Mouse (Mus musculus) stomach, postnatal 0 days (tissue): Measurements from ENCODE around the gene Olfr545. TPM values are rescaled to one million over a fixed set of nuclear protein-coding genes. Genes with fewer than 3 reads are reported as not detected.
"Not testable (repeated sequence)": the region's sequence is repeated elsewhere in the genome, so short reads cannot be mapped to it uniquely, and the experiment has no call there.

ENCODE experiments used
- ATAC-seq: fragments of 200-750 bp; cut with Nextera tagmentation; 2 replicates; pipeline ENCODE4 v1.8.0; 2017; ENCODE audit not compliant: low FRiP score, low TSS enrichment
- DNase-seq: peaks from one replicate; pipeline ENCODE4 v3.0.0-alpha.2; 2016; ENCODE audit warnings: low spot score
- H3K27ac ChIP-seq: fragments of 300-500 bp; sonication (generic); replicated peaks from 2 replicates; pipeline ENCODE4 v1.5.1; 2014; ENCODE audit warnings: mild to moderate bottlenecking, control low read depth
- H3K27me3 ChIP-seq: fragments of 300-500 bp; sonication (generic); 2 replicates; pipeline ENCODE4 v1.6.1; 2014; ENCODE audit warnings: low read length; ENCODE audit not compliant: control insufficient read depth, insufficient read depth
- H3K36me3 ChIP-seq: fragments of 300-500 bp; sonication (generic); 2 replicates; pipeline ENCODE4 v1.6.1; 2014; ENCODE audit warnings: low read length, mixed read lengths; ENCODE audit not compliant: control insufficient read depth, insufficient read depth
- H3K4me1 ChIP-seq: fragments of 300-500 bp; sonication (generic); replicated peaks from 2 replicates; pipeline ENCODE4 v1.6.1; 2014; ENCODE audit warnings: antibody characterized with exemption; ENCODE audit not compliant: control insufficient read depth, insufficient read depth
- H3K4me2 ChIP-seq: fragments of 300-500 bp; sonication (generic); replicated peaks from 2 replicates; pipeline ENCODE4 v1.6.1; 2014; ENCODE audit warnings: low read depth, mild to moderate bottlenecking, control low read depth, moderate library complexity
- H3K4me3 ChIP-seq: fragments of 300-500 bp; sonication (generic); 2 replicates; pipeline ENCODE4 v1.5.1; 2014; ENCODE audit warnings: low read depth, low read length, control low read depth
- H3K9ac ChIP-seq: fragments of 300-500 bp; sonication (generic); 2 replicates; pipeline ENCODE4 v1.6.1; 2014; ENCODE audit warnings: mild to moderate bottlenecking, low read length, control low read depth, mixed read lengths
- H3K9me3 ChIP-seq: fragments of 300-500 bp; sonication (generic); 2 replicates; pipeline ENCODE4 v1.6.1; 2016; ENCODE audit warnings: low read length; ENCODE audit not compliant: control insufficient read depth
- CTCF ChIP-seq: IDR thresholded peaks from 2 replicates; pipeline ENCODE4 v1.5.1; 2016; ENCODE audit warnings: antibody characterized with exemption, low read depth, mild to moderate bottlenecking, moderate library complexity
- EP300 ChIP-seq: optimal IDR thresholded peaks from 2 replicates; pipeline ENCODE3; 2016; ENCODE audit warnings: antibody characterized with exemption
- WGBS: fragments of 180-500 bp; shearing (Covaris S2); extraction: QIAGEN DNeasy Blood & Tissue Kit; methylation state at CpG from one replicate; pipeline ENCODE4 v1.1.7; 2014; 5-methylcytosine and 5-hydroxymethylcytosine counted together
- polyA plus RNA-seq: library from polyadenylated mRNA; unstranded; fragments of >200 nt; fragmentation: Nextera tagmentation; extraction: Ambion mirVana; gene quantifications from 2 replicates; pipeline ENCODE4 v1.2.1, GENCODE M21; 2015

The Olfr545 gene
- polyA plus RNA-seq, 1 experiment from 2014 or later = not detected

DNA sequence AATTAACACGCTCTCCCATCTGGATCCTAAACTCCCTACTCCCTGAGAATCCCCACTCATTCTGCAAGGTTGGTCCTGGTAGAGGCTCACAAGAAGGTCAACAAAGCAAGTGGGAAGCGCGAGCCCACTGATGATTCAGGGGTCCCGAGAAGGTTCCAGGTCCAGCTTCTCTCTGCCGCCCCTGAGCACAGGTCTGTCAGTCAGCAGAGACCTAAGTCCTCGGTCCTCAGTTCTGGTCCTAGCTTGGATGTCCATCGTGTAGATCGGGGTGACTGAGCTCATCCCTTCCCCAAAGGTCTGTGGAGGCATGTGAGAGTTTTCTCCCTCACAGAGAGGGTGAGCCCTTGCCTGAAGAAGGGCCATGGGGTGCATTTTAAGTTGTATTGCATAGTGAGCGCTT is 8.7 kb upstream of the Olfr545 start:
- 87% methylated on average over 9 of the region's 9 CpGs for WGBS
- DNase-seq = no peak

DNA sequence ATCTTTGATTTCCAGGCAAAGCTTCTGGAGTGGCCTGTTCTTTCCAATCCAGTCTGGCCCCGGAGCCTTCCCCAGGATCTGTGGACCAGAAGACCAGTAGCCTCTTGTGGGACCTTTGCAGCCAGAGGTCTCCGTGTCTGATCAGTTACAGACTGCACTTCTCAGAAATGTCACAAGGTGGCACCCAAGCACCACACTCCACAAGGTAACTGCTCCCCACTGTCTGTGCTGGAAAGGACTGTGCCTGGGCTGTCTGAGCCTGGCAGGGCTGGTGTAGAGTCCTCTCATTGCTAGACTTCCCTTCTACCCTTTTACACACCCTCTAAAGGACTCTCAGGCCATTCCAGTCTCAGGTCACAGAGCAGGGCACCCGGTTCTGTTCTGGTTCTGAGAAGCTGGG is 7.5 kb upstream of the Olfr545 start:
- 34% methylated on average over 3 of the region's 3 CpGs for WGBS

More for the DNA sequence above, 8.7 kb upstream of the Olfr545 start:
- TF ChIP-seq CTCF (no peak), EP300 (no peak)
- H3K9ac ChIP-seq = no peak overlapping the region
- H3K4me2 ChIP-seq = no peak overlapping the region
- H3K27ac ChIP-seq = no peak overlapping the region
- H3K4me3 ChIP-seq = no peak overlapping the region
- no peaks in the 10 kb centered on the region for H3K4me1 ChIP-seq
- ATAC-seq = no peak
- no peaks in the 10 kb centered on the region for H3K9me3 ChIP-seq
- no peaks in the 10 kb centered on the region for H3K36me3 ChIP-seq
- H3K27me3 ChIP-seq = no peaks in the 10 kb centered on the region

DNA sequence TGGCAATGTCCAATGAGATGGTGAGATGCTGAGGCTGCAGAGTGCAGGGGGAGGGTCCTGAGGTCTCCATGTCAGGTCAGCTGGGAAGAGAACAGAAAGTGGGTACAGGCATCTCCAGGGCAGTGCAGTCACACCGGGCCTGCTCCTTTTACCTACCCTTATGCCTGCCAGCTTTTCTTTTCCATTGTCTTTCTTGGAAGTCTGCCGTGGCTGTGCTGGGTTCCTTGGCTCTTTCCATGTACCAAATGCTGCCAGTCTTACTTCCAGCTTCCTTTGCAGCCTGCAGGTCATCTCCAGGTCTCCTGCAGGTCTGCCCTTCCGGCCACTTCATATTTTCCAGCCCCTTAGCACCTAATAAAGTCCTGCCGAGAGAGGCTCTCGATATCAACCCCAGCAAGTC is 2.6 kb upstream of the Olfr545 start:
- Histone ChIP-seq H3K9ac (no peak overlapping the region), H3K4me3 (no peak overlapping the region), H3K9me3 (no peaks in the 10 kb centered on the region), H3K4me2 (no peak overlapping the region), H3K27me3 (no peaks in the 10 kb centered on the region), H3K4me1 (no peaks in the 10 kb centered on the region), H3K27ac (no peak overlapping the region), H3K36me3 (no peaks in the 10 kb centered on the region)
- 71% methylated on average over 5 of the region's 5 CpGs for WGBS
- no peak for ATAC-seq
- TF ChIP-seq CTCF (no peak), EP300 (no peak)
- DNase-seq = no peak

More for the DNA sequence above, 7.5 kb upstream of the Olfr545 start:
- no peaks in the 10 kb centered on the region for H3K27me3 ChIP-seq
- TF ChIP-seq EP300 (no peak), CTCF (peak; percentile 94)
- no peak overlapping the region for H3K4me2 ChIP-seq
- no peaks in the 10 kb centered on the region for H3K36me3 ChIP-seq
- H3K27ac ChIP-seq = no peak overlapping the region
- no peak overlapping the region for H3K4me3 ChIP-seq
- no peak overlapping the region for H3K9ac ChIP-seq
- DNase-seq = peak; percentile 76
- peak; percentile 75 for ATAC-seq
- no peaks in the 10 kb centered on the region for H3K4me1 ChIP-seq
- H3K9me3 ChIP-seq = no peaks in the 10 kb centered on the region

DNA sequence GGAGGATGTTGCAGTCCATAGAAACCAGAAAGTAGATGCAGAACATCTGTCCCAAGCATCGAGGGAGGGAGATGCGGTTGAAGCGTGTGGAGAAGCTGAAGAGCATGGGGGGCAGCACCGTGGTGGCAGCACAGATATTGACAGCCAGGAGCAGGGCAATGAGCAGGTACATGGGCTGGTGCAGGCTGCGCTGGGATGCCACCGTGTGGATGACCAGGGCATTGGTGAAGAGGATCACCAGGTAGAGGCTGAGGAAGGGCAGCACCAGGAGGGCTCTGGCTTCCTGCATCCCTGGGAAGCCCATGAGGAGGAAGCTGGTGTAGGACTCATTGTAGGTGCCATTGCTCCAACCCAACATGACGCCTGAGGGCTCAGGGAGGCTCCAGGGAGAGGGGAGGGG is 5.0 kb downstream of the Olfr545 start:
- not testable (repeated sequence) for H3K4me2 ChIP-seq, H3K27ac ChIP-seq, H3K27me3 ChIP-seq, H3K4me1 ChIP-seq, H3K36me3 ChIP-seq, DNase-seq, ATAC-seq, H3K9me3 ChIP-seq, H3K9ac ChIP-seq, H3K4me3 ChIP-seq
- WGBS = 47% methylated on average over 6 of the region's 7 CpGs
- TF ChIP-seq CTCF = 0 out of 2 replicates have a peak, but pooled peaks have one; percentile 19

DNA sequence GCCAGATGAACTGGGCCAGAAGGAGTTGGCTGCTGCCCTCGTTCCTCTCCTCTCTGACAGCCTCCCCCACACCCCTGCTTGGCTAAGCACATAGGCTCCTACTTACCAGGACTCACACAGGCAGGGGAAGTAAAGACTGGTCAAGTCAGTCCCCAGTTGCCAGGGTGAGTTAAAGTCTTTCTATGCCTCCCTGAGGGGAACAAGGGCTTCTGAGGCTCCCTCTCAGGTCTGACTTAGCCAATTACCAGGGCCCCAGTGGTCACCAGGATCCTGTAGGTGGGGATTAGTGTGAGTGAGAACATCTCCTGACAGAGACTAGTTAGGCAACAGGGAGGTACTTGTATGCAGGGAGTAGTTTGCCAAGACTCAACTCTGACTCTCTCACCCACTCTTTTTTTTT is 11.2 kb downstream of the Olfr545 start, which contains the start of gene Olfr544:
Olfr544 (minus strand) TSS at position 153 of the 400 bp plus-strand sequence.
- TF ChIP-seq CTCF = no peak
- no peak for TF ChIP-seq EP300
- no peaks in the 10 kb centered on the region for H3K4me1 ChIP-seq
- WGBS = 70% methylated on average over 1 of the region's 1 CpGs
- no peak for ATAC-seq
- no peaks in the 10 kb centered on the region for H3K36me3 ChIP-seq
- no peaks in the 10 kb centered on the region for H3K9me3 ChIP-seq
- no peak within 1 kb of the TSS for H3K9ac ChIP-seq
- DNase-seq = no peak
- H3K27me3 ChIP-seq = no peaks in the 10 kb centered on the region
- H3K27ac ChIP-seq = no peak within 1 kb of the TSS
- H3K4me2 ChIP-seq = no peak within 1 kb of the TSS
- no peak within 1 kb of the TSS for H3K4me3 ChIP-seq

DNA sequence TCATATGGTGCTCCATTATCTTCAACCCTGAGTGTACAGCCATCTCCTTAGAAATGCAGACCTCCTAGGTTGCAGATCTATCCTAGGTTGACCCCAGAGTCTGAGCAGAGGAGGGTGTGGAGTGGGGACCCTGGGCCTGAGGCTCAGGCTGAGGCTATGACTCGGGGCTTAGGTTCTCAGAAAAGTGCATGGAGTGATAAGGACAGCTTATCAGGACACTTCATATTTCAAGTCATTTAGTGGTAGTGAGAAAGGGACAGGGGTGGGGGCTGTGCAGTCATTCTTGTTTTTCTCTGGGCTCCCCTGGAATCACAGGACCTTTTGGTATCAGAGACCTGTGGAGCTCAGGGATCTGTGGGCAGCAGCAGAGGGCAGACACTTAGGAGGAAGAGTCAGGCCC is 13.3 kb downstream of the Olfr545 start:
- no peak for ATAC-seq
- H3K9me3 ChIP-seq = no peaks in the 10 kb centered on the region
- WGBS = 61% methylated on average over 1 of the region's 1 CpGs
- H3K4me1 ChIP-seq = no peaks in the 10 kb centered on the region
- DNase-seq = no peak
- no peaks in the 10 kb centered on the region for H3K27me3 ChIP-seq
- H3K27ac ChIP-seq = no peak overlapping the region
- no peak for TF ChIP-seq CTCF
- no peak for TF ChIP-seq EP300
- H3K9ac ChIP-seq = no peak overlapping the region
- H3K4me2 ChIP-seq = no peak overlapping the region
- H3K36me3 ChIP-seq = no peaks in the 10 kb centered on the region
- H3K4me3 ChIP-seq = no peak overlapping the region

DNA sequence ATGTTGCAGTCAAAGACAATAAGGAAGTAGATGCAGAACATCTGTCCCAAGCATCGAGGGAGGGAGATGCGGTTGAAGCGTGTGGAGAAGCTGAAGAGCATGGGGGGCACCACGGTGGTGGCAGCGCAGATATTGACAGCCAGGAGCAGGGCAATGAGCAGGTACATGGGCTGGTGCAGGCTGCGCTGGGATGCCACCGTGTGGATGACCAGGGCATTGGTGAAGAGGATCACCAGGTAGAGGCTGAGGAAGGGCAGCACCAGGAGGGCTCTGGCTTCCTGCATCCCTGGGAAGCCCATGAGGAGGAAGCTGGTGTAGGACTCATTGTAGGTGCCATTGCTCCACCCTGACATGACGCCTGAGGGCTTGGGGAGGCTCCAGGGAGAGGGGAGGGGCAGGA is 14.6 kb downstream of the Olfr545 start:
- H3K36me3 ChIP-seq, H3K4me2 ChIP-seq, H3K4me3 ChIP-seq, H3K4me1 ChIP-seq, H3K9ac ChIP-seq, H3K27ac ChIP-seq, H3K27me3 ChIP-seq, ATAC-seq, H3K9me3 ChIP-seq, DNase-seq: not testable (repeated sequence)
- 70% methylated on average over 8 of the region's 8 CpGs for WGBS
